Mouse (Mus musculus): Measurements from ENCODE around the gene Etv5. TPM values are rescaled to one million over a fixed set of nuclear protein-coding genes. Genes with fewer than 3 reads are reported as not detected.

Gene Etv5
- 57.6 and 66.8 TPM in 2 replicates for total RNA-seq (2014; rRNA removed)
- 34.1 and 34.6 TPM in 2 replicates for polyA plus RNA-seq (2015; fragmentation: Nextera tagmentation; extraction: Ambion mirVana)

- ATAC-seq: peak; percentile 98
- Histone ChIP-seq H3K9ac (replicated peaks; ENCODE audit: low read length) (peak within 1 kb of the TSS; percentile 78), H3K36me3 (ENCODE audit: insufficient read depth, low read length) (no peaks in the 10 kb centered on the region), H3K27me3 (ENCODE audit: insufficient read depth, low read length) (no peaks in the 10 kb centered on the region), H3K9me3 (ENCODE audit: low read length) (no peaks in the 10 kb centered on the region), H3K4me2 (ENCODE audit: low read depth, low read length) (peak within 1 kb of the TSS; percentile 97), H3K4me1 (ENCODE audit: insufficient read depth, low read length) (0 out of 2 replicates have a peak, but pooled peaks cover 11% of the 10 kb centered on the region), H3K4me3 (ENCODE audit: low read length) (peak within 1 kb of the TSS; percentile 88), H3K27ac (peak within 1 kb of the TSS; percentile 85)
- peak; percentile 99 for DNase-seq (ENCODE audit: low spot score)
- under 1% methylated on average over 58 of the region's 63 CpGs for WGBS
- TF ChIP-seq CTCF (IDR thresholded peaks at IDR 0.05; ENCODE audit: low read depth): no peak
Measured at GRCm38 (mm10) chr16:22439499-22440177, at the start of gene Etv5. TSS of gene Etv5 (minus strand) at chr16:22439719.

GRCm38 (mm10) chr16:22483900-22484299 is 44.4 kb upstream of the Etv5 start:
- 74% methylated on average over 1 of the region's 1 CpGs for WGBS
- no peaks in the 10 kb centered on the region for H3K36me3 ChIP-seq (ENCODE audit: insufficient read depth, low read length)
- H3K4me2 ChIP-seq (ENCODE audit: low read depth, low read length): no peak overlapping the region
- DNase-seq (ENCODE audit: low spot score) (no peak), ATAC-seq (no peak)
- no peaks in the 10 kb centered on the region for H3K27me3 ChIP-seq (ENCODE audit: insufficient read depth, low read length)
- H3K4me3 ChIP-seq (ENCODE audit: low read length): no peak overlapping the region
- no peaks in the 10 kb centered on the region for H3K9me3 ChIP-seq (ENCODE audit: low read length)
- no peaks in the 10 kb centered on the region for H3K4me1 ChIP-seq (ENCODE audit: insufficient read depth, low read length)
- no peak overlapping the region for H3K27ac ChIP-seq
- H3K9ac ChIP-seq (replicated peaks; ENCODE audit: low read length): no peak overlapping the region
- no peak for TF ChIP-seq CTCF (IDR thresholded peaks at IDR 0.05; ENCODE audit: low read depth)

- no peaks in the 10 kb centered on the region for H3K4me1 ChIP-seq (ENCODE audit: insufficient read depth, low read length)
- no peak for DNase-seq (ENCODE audit: low spot score)
- H3K36me3 ChIP-seq (ENCODE audit: insufficient read depth, low read length): no peaks in the 10 kb centered on the region
- H3K4me2 ChIP-seq (ENCODE audit: low read depth, low read length): no peak overlapping the region
- H3K4me3 ChIP-seq (ENCODE audit: low read length): no peak overlapping the region
- H3K9me3 ChIP-seq (ENCODE audit: low read length): no peaks in the 10 kb centered on the region
- no peak overlapping the region for H3K9ac ChIP-seq (replicated peaks; ENCODE audit: low read length)
- 93% methylated on average over 8 of the region's 8 CpGs for WGBS
- ATAC-seq: no peak
- H3K27me3 ChIP-seq (ENCODE audit: insufficient read depth, low read length): no peaks in the 10 kb centered on the region
- TF ChIP-seq CTCF (IDR thresholded peaks at IDR 0.05; ENCODE audit: low read depth): no peak
- H3K27ac ChIP-seq: no peak overlapping the region
Measured at GRCm38 (mm10) chr16:22479322-22479721, 39.8 kb upstream of the Etv5 start.

- no peaks in the 10 kb centered on the region for H3K4me1 ChIP-seq (ENCODE audit: insufficient read depth, low read length)
- no peak for TF ChIP-seq CTCF (IDR thresholded peaks at IDR 0.05; ENCODE audit: low read depth)
- ATAC-seq (no peak), DNase-seq (ENCODE audit: low spot score) (no peak)
- H3K9me3 ChIP-seq (ENCODE audit: low read length): no peaks in the 10 kb centered on the region
- no peak overlapping the region for H3K9ac ChIP-seq (replicated peaks; ENCODE audit: low read length)
- no peak overlapping the region for H3K4me2 ChIP-seq (ENCODE audit: low read depth, low read length)
- 70% methylated on average over 2 of the region's 2 CpGs for WGBS
- no peaks in the 10 kb centered on the region for H3K36me3 ChIP-seq (ENCODE audit: insufficient read depth, low read length)
- H3K27me3 ChIP-seq (ENCODE audit: insufficient read depth, low read length): no peaks in the 10 kb centered on the region
- no peak overlapping the region for H3K27ac ChIP-seq
- H3K4me3 ChIP-seq (ENCODE audit: low read length): no peak overlapping the region
Measured at GRCm38 (mm10) chr16:22471728-22472127, 32.2 kb upstream of the Etv5 start.

GRCm38 (mm10) chr16:22469385-22469784 is 29.9 kb upstream of the Etv5 start:
- ATAC-seq (no peak), DNase-seq (ENCODE audit: low spot score) (no peak)
- H3K27ac ChIP-seq: no peak overlapping the region
- no peak overlapping the region for H3K4me3 ChIP-seq (ENCODE audit: low read length)
- H3K4me1 ChIP-seq (ENCODE audit: insufficient read depth, low read length): no peaks in the 10 kb centered on the region
- no peaks in the 10 kb centered on the region for H3K27me3 ChIP-seq (ENCODE audit: insufficient read depth, low read length)
- no peaks in the 10 kb centered on the region for H3K9me3 ChIP-seq (ENCODE audit: low read length)
- no peak overlapping the region for H3K9ac ChIP-seq (replicated peaks; ENCODE audit: low read length)
- WGBS: 82% methylated on average over 11 of the region's 11 CpGs
- H3K36me3 ChIP-seq (ENCODE audit: insufficient read depth, low read length): no peaks in the 10 kb centered on the region
- no peak overlapping the region for H3K4me2 ChIP-seq (ENCODE audit: low read depth, low read length)
- TF ChIP-seq CTCF (IDR thresholded peaks at IDR 0.05; ENCODE audit: low read depth): no peak

GRCm38 (mm10) chr16:22467111-22467510 is 27.6 kb upstream of the Etv5 start:
- Histone ChIP-seq H3K9me3 (ENCODE audit: low read length) (no peaks in the 10 kb centered on the region), H3K4me1 (ENCODE audit: insufficient read depth, low read length) (no peaks in the 10 kb centered on the region), H3K27me3 (ENCODE audit: insufficient read depth, low read length) (no peaks in the 10 kb centered on the region), H3K9ac (replicated peaks; ENCODE audit: low read length) (no peak overlapping the region), H3K4me3 (ENCODE audit: low read length) (no peak overlapping the region), H3K27ac (no peak overlapping the region), H3K4me2 (ENCODE audit: low read depth, low read length) (no peak overlapping the region), H3K36me3 (ENCODE audit: insufficient read depth, low read length) (no peaks in the 10 kb centered on the region)
- no peak for ATAC-seq
- 94% methylated on average over 2 of the region's 2 CpGs for WGBS
- no peak for TF ChIP-seq CTCF (IDR thresholded peaks at IDR 0.05; ENCODE audit: low read depth)
- no peak for DNase-seq (ENCODE audit: low spot score)

- Histone ChIP-seq H3K4me2 (ENCODE audit: low read depth, low read length) (no peak overlapping the region), H3K27ac (no peak overlapping the region), H3K4me1 (ENCODE audit: insufficient read depth, low read length) (no peaks in the 10 kb centered on the region), H3K27me3 (ENCODE audit: insufficient read depth, low read length) (no peaks in the 10 kb centered on the region), H3K4me3 (ENCODE audit: low read length) (no peak overlapping the region), H3K36me3 (ENCODE audit: insufficient read depth, low read length) (no peaks in the 10 kb centered on the region), H3K9me3 (ENCODE audit: low read length) (no peaks in the 10 kb centered on the region), H3K9ac (replicated peaks; ENCODE audit: low read length) (no peak overlapping the region)
- no peak for TF ChIP-seq CTCF (IDR thresholded peaks at IDR 0.05; ENCODE audit: low read depth)
- WGBS: 81% methylated on average over 11 of the region's 11 CpGs
- DNase-seq (ENCODE audit: low spot score): no peak
- ATAC-seq: no peak
Measured at GRCm38 (mm10) chr16:22466381-22466780, 26.9 kb upstream of the Etv5 start.
